Mouse (Mus musculus) heart, adult 2 months (tissue): ENCODE data around the gene Ccna1. TPM values are rescaled to one million over a fixed set of nuclear protein-coding genes. Genes with fewer than 3 reads are reported as not detected.

Experiments
- DNase-seq, 2 experiments: peaks; one replicate each; pipeline ENCODE4 v3.0.0; 2021
- H3K27ac ChIP-seq: fragments of 200-600 bp; 2 replicates; pipeline ENCODE4 v1.8.1; 2022
- H3K27me3 ChIP-seq: fragments of 200-500 bp; 2 replicates; pipeline ENCODE4 v1.6.1; 2012; ENCODE audit warnings: mild to moderate bottlenecking, low read length, inconsistent platforms, mixed read lengths; ENCODE audit not compliant: control insufficient read depth, insufficient read depth
- H3K36me3 ChIP-seq: fragments of 200-500 bp; 2 replicates; pipeline ENCODE4 v1.6.1; 2012; ENCODE audit warnings: low read length, inconsistent platforms; ENCODE audit not compliant: control insufficient read depth, insufficient read depth
- H3K4me1 ChIP-seq: fragments of 200-500 bp; 2 replicates; pipeline ENCODE4 v1.6.1; 2011; ENCODE audit warnings: low read length; ENCODE audit not compliant: control insufficient read depth, insufficient read depth
- H3K4me3 ChIP-seq: fragments of 200-600 bp; 2 replicates; pipeline ENCODE4 v1.8.1; 2022
- H3K79me2 ChIP-seq: fragments of 200-500 bp; replicated peaks from 2 replicates; pipeline ENCODE4 v1.6.1; 2012; ENCODE audit warnings: mild to moderate bottlenecking, inconsistent platforms, low read length, moderate library complexity, mixed read lengths; ENCODE audit not compliant: control insufficient read depth, insufficient read depth
- H3K9ac ChIP-seq: fragments of 200-500 bp; 2 replicates; pipeline ENCODE4 v1.6.1; 2012; ENCODE audit warnings: low read depth, mild to moderate bottlenecking, control low read depth, inconsistent platforms, low read length, mixed read lengths
- CTCF ChIP-seq: fragments of 200-600 bp; IDR thresholded peaks from 2 replicates; pipeline ENCODE4 v1.8.1; 2022; ENCODE audit warnings: antibody characterized with exemption, mild to moderate bottlenecking, moderate library complexity
- EP300 ChIP-seq: fragments of 200-500 bp; IDR thresholded peaks from 2 replicates; pipeline ENCODE4 v1.6.1; 2011; ENCODE audit warnings: low read depth, low read length, control low read depth; ENCODE audit not compliant: insufficient read depth
- POLR2A ChIP-seq: fragments of 200-500 bp; IDR thresholded peaks from 2 replicates; pipeline ENCODE4 v1.6.1; 2011; ENCODE audit warnings: mild to moderate bottlenecking, low read depth, low read length, control low read depth; ENCODE audit not compliant: insufficient read depth
- WGBS: fragments of 180-500 bp; shearing (Covaris S2); methylation state at CpG from one replicate; pipeline ENCODE4 v1.1.7; 2018; 5-methylcytosine and 5-hydroxymethylcytosine counted together
- intact Hi-C: fragments of 180-260 bp; cut with DNase I; formaldehyde crosslinking; loops from one replicate; pipeline ENCODE4 v1.15.1; 2025
- polyA plus RNA-seq: library from polyadenylated mRNA; depleted of rRNA; stranded (reverse); fragments of >200 nt; gene quantifications from 2 replicates; pipeline ENCODE4 v1.2.3, GENCODE M21; 2012; rRNA removed
- total RNA-seq, 2 experiments: library from RNA; stranded (reverse); gene quantifications; 2 replicates each; pipeline ENCODE4 v1.2.3; 2021

Gene Ccna1
- total and polyA plus RNA-seq, 3 experiments, result 0.08 TPM; not detected in 2

GRCm38 (mm10) chr3:55008965-55009741, 46.1 kb downstream of the Ccna1 start:
- H3K4me3 ChIP-seq, result no peak overlapping the region
- H3K9ac ChIP-seq, result no peak overlapping the region
- 59% methylated on average over 6 of the region's 6 CpGs for WGBS
- no peak overlapping the region for H3K27ac ChIP-seq
- intact Hi-C loops, result loop anchor here (10.0 kb wide), 1 partner anchor 56 kb away; no protein-coding TSS in a partner anchor
- TF ChIP-seq EP300 (no peak), CTCF (no peak)
- no peaks in the 10 kb centered on the region for H3K4me1 ChIP-seq
- H3K27me3 ChIP-seq, result no peaks in the 10 kb centered on the region
- H3K79me2 ChIP-seq, result no peaks in the 10 kb centered on the region
- H3K36me3 ChIP-seq, result no peaks in the 10 kb centered on the region
- no peak for DNase-seq

DNA sequence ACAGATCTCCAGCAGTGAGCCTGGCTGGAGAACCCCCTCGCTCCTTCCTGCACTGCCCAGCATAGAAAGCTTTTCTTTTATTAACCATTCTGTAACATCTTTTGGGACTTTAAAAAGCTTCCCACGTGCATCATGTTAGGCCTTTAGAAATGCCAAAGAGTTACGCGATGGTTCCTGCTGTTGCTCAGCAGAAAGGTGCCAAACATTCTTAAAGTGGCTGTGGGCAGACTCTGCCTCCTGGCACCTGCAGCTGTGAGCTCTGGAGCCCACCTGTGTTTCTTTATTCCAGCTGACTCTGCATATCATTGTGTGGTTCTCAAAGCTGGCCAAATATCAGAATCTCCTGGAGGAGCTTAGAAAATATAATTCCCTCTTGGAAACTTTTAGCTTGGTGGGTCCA, 51.3 kb downstream of the Ccna1 start:
- intact Hi-C loops, result loop anchor here (10.0 kb wide), 1 partner anchor 61 kb away; no protein-coding TSS in a partner anchor
- no peak for TF ChIP-seq CTCF
- no peak for TF ChIP-seq EP300
- TF ChIP-seq POLR2A, result no peak
- no peak for DNase-seq

GRCm38 (mm10) chr3:55001677-55002076, 53.6 kb downstream of the Ccna1 start:
- Histone ChIP-seq H3K27me3 (peaks cover 1% of the 10 kb centered on the region; the same call in 1 of the 2 replicates), H3K4me3 (no peak overlapping the region), H3K79me2 (no peaks in the 10 kb centered on the region), H3K36me3 (no peaks in the 10 kb centered on the region), H3K9ac (no peak overlapping the region), H3K27ac (no peak overlapping the region), H3K4me1 (no peaks in the 10 kb centered on the region)
- no peak for DNase-seq
- peak; percentile 39 for TF ChIP-seq CTCF
- no peak for TF ChIP-seq POLR2A
- no peak for TF ChIP-seq EP300
- 65% methylated on average over 4 of the region's 4 CpGs for WGBS
- intact Hi-C loops, result loop anchor here (10.0 kb wide), 1 partner anchor 63 kb away; no protein-coding TSS in a partner anchor

More for the DNA sequence above, 51.3 kb downstream of the Ccna1 start:
- H3K4me3 ChIP-seq, result no peak overlapping the region
- H3K27me3 ChIP-seq, result no peaks in the 10 kb centered on the region
- no peaks in the 10 kb centered on the region for H3K4me1 ChIP-seq
- no peak overlapping the region for H3K27ac ChIP-seq
- WGBS, result 62% methylated on average over 4 of the region's 4 CpGs
- no peak overlapping the region for H3K9ac ChIP-seq
- H3K79me2 ChIP-seq, result no peaks in the 10 kb centered on the region
- no peaks in the 10 kb centered on the region for H3K36me3 ChIP-seq

Other genes with a start within 250 kb of the Ccna1 start
- gene Rfxap, start 247.7 kb downstream of the Ccna1 start, total RNA-seq, result 10 to 100 TPM; 20.5 to 22.3 TPM
- 8.9 and 11.0 TPM in 2 replicates for gene Rfxap, start 247.7 kb downstream of the Ccna1 start, polyA plus RNA-seq
- under 1 TPM; 0.20 to 0.26 TPM for gene Sertm1, start 139.6 kb downstream of the Ccna1 start, total RNA-seq
- gene Sertm1, start 139.6 kb downstream of the Ccna1 start, polyA plus RNA-seq, result 0.12 and 0.20 TPM in 2 replicates
- 10 to 100 TPM; 45.1 to 45.7 TPM for gene Spg20, start 56.6 kb upstream of the Ccna1 start, total RNA-seq
- 11.9 and 19.2 TPM in 2 replicates for gene Spg20, start 56.6 kb upstream of the Ccna1 start, polyA plus RNA-seq
- gene Ccdc169, start 81.8 kb upstream of the Ccna1 start, total RNA-seq, result not detected
- 0.09 TPM in 1 of 2 replicates, not detected in the other for gene Ccdc169, start 81.8 kb upstream of the Ccna1 start, polyA plus RNA-seq
- gene Sohlh2, start 126.5 kb upstream of the Ccna1 start, total RNA-seq, result not detected
- not detected in 2 replicates for gene Sohlh2, start 126.5 kb upstream of the Ccna1 start, polyA plus RNA-seq
- 1 to 10 TPM; 3.6 to 5.6 TPM for gene Dclk1, start 186.9 kb upstream of the Ccna1 start, total RNA-seq
- 1.2 and 1.8 TPM in 2 replicates for gene Dclk1, start 186.9 kb upstream of the Ccna1 start, polyA plus RNA-seq